Mouse (Mus musculus) cerebellum, postnatal 25 days (tissue): ENCODE measurements at regions not wholly inside any gene's neighbourhood (a gene's known extent, or its start where the extent isn't known, plus 50 kb on each side); places are given as distances from the start of the nearest gene placed in this dataset.
A peak's percentile ranks its signal among the peaks of the same experiment; 100 is the strongest.

ENCODE experiments used
- DNase-seq, 2 experiments: peaks; one replicate each; pipeline ENCODE4 v3.0.0; 2021; ENCODE audit warnings: mixed read lengths in 2 of 2

DNA sequence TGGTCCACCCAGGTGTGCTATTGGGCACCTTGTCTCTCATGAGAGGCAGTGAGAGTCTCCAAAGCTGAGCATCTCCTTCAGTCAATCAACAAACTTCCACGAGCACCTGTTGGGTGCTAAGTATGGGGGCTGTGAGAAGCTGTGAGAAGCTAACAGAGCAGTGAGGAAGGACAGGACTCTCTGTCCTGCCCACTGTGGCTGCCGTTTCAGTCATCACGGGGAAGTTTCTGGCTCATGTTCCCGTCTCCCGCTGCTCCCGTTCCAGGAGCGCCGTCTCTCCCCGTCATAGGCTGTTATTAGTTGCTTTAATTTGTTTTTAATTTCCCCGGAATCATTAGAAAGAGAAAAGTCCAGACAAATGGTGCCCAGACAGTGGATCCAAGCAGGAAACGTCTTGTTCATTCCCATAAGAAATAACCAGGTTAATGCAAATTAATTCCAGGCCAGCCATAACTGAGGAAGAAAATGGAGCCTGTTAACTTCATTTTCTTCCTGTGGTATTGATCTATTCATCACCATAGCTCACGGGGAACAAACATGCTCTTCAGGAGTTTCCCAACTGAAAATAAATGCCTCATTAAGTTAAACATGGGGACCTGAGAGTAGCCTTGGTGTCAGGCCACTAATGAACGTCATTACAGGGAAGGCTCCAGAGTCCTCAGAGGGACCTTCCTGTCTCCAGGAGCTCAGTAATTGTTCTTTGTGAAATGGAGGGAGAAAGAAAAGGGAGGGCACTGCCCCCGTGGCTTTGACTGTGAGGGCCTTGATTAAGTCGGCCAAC is 70.3 kb downstream of the Matn1 start:
- DNase-seq: no peak

DNA sequence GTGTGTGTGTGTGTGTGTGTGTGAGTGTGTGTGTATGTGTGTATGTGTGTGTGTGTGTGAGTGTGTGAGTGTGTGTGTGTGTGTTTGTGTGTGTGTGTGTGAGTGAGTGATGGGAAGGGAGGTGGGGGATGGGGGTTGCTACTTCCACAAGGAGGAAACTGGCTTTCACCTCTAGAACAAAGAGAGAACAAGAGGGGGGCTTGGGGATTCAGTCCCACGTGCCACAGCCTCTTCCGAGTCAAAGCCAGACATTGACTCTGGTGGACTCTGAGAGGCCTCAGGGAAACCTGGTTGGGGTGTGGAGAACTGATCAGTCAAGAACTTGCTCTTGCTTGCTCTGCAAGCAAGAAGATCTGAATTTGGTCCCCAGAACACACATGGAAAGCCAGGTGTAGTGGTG is 71.0 kb downstream of the Matn1 start:
- DNase-seq: no peak

DNA sequence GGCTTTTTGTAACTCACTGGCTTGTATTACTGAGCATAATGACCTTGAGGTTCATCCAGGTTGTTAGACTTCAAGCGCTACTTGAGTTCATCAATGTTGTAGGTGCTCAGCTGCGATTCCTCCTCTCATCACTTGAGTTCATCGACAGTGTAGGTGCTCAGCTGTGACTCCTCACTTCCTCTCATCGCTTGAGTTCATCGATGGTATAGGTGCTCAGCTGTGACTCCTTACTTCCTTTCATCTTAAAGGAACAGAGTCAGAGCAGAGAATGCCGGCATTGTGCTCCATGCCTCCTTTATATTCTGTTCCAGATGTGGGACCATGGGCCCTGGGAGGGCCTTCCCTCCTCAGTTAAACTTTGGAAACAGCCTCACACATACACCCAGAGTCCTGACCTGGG is 79.4 kb downstream of the Matn1 start:
- no peak for DNase-seq

DNA sequence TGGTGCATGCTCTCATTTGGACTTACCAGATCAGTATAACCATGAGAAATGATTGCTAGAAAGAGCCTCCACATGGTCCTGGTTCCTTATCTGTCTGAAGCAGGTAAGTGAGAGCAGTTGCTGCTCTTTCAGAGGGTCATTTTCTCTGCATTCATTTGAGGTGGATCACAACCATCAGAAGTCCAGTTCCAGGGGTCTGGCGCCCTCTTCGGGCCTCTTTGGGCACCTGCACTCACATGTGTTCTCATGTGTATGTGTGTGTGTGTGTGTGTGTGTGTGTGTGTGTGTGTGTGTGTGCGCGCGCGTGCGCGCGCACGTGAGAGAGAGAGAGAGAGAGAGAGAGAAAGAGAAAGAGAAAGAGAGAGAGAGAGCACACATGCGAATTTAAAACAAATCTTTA is 92.1 kb downstream of the Matn1 start:
- DNase-seq: no peak

DNA sequence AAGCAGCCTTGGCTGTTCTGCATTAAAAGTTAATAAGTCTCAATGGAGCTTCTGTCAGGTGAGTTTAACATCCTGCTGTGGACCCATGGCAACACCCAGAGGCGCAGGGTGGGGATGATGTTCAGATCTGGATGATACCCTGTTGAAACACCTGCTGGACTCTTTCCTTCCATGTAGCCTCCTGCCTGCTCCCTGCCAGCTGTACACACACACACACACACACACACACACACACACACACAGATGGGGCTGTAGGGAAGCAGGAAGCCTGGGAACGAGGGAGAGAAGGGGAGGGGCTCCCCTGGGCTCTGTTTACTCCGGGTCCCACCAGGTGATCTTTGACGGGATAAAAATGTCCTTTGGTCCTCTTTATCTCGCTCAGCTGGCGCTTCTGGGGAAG is 93.0 kb downstream of the Matn1 start:
- DNase-seq: no peak

DNA sequence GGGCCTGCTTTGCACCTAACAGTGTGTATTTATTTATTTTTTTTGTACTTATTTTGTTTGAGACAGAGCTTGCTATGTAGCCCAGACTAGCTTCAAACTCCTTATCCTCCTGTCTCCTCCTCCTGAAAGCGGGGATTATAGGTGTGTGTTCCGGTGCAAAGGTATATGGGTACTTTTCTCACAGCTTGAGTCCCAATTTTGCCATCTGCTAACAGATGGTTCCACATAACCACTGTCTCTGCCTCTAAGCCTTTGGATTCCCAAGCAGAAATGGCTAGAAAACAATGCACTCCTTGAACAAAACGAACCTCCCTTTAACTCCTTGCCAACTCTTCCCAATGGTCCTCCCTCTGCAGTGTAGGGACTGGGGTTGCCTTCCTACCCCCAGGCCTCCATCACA is 95.5 kb downstream of the Matn1 start:
- DNase-seq: peak; percentile 29 to 38

DNA sequence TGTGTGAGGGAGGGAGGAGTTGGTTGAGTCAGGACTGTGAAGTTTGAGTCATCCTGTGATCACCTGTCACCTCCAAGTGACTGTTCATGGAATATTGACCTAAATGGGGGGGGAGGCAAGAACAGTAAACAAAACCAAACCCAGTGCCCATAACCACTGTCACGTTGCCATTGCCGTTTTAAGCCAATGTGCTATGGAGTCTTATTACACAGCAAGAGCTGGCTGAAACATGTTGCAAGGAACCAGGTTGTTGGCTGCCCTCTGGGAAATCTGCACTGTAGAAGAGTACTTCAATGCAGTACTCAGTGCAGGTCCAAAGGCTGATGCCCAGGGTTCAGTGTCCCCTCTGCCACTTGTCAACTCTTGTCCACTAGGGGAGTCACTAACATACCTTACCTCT is 97.0 kb downstream of the Matn1 start:
- no peak for DNase-seq

DNA sequence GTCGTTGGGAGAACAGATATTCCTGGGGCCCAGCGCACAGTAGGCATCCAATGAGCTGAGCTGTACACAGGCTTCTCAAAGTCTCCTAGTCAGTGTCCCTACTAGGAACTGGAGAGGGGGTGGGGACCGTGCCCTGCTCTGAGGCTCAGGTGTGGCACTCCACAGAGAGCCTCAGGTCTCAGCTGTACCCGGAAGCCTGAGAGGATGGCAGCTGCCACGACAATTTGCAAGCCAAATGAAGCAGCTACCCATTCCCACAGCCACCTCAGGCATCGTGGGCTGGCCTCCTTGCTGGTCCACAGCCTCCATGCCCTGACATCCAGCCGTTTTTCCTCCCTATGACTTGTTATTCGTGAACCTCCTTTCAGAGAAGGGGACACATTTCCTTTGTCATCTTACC is 101.9 kb downstream of the Matn1 start:
- DNase-seq: peak; percentile 53 to 60

DNA sequence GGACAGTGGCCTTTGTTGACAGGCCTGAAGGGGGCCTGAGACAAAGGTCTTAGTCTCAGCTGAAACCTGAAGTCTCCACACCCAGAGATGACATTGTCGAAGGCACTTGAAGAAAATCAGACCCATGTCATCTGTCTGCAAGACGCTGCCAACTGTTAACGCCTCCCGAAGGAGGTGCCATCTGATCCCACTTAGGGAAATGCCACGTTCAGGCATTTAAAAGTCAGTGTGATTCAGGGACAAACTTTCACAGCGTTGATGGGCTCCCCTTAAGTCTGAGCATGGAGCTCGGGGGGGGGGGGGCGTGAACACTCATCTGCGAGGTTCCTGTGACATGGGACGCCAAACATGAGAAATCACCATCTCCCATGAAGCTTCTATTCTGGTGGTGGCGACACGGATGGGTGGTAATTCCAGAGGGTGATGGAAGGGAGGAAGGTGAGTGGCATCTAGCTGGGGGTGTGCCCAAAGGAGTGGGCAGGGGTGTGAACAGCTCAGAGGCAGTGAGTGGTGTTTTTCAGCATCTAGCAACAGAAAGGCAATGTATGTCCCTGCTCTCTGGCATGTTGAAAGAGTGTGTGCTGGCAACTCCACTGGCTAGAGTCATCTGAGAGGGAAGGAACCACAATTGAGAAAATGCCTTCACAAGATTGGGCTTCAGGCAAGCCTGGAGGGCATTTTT is 102.9 kb downstream of the Matn1 start:
- no peak for DNase-seq

DNA sequence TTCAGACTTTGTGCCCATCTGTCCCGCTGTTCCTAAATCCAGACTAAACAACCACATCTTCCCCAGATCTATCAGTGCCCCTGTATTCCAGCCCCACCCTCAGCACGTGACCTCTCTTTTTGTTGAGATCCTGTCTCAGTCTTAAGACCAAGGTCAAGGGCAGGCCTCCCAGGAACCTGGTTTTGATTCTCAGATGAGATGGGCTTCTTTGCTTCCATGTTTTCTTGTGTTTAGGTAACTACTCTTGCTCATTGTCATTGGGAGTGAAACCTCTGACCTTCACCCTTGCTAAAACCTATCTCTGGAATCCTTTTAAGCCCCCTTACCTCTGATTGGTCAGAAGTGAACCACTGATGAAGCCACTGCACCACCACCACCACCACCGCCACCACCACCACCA is 112.1 kb downstream of the Matn1 start:
- DNase-seq: no peak

DNA sequence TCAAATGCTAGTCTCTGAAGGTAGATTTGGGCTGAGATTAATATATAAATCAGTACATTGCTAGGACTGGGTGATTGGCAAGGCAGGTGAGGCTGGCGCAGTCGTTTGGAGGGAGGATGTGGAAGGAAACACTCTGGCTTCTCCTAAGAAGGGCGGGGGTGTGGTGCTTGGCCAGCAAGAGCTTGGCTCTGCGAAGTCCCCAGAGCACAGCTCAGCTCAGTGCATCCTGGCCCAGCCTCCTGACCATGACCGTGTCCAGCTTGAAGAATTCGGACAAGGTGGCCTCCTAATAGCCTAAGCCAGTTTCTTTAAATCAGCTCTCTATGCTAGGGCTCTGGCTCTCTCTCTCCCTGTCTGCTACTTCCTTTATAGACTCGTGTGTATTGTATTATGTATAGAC is 115.4 kb downstream of the Matn1 start:
- peak; percentile 41 to 52 for DNase-seq

DNA sequence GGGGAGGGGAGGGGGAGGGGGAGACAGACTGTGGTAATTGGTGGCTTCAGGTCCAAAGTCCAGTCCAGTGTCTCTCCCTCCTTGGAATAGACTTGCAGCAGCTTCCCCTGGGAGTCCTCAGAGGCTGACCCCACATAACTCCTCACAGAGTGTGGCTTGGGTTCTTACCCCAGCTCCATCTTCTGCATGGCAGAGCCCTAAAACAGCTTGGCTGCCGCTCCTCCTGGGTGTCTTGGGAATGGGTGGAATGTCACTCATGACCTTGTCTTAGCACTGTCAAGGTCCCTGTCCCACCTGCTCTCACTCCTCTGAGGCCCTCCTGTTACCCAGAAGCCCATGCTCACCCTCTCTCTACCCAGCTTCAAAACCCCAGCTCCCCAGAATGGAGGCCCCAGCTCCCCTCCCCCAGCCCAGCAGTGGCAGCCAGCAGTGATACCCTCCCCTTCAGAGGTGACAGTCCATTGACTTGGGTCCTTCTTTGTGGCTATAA is 116.1 kb downstream of the Matn1 start:
- no peak for DNase-seq

DNA sequence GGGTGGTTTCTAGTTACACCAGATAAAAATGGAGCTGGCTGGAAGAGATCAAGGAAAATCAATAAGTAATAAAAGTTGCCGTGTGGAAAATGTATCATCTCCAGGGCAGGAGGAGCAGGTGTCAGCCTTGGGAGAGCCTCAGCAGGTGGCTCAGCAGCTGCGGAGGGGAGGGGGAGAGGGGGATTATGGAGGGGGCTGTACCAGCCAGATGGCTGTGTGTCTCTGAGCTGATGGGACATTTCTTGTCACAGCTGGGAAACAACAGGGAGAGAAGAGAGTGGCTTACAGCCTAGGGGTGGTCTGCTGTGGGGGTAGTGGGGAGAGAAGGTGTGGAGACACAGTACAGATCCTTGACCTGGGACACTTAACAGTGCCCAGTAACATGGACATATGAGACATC is 116.5 kb downstream of the Matn1 start:
- DNase-seq: no peak

DNA sequence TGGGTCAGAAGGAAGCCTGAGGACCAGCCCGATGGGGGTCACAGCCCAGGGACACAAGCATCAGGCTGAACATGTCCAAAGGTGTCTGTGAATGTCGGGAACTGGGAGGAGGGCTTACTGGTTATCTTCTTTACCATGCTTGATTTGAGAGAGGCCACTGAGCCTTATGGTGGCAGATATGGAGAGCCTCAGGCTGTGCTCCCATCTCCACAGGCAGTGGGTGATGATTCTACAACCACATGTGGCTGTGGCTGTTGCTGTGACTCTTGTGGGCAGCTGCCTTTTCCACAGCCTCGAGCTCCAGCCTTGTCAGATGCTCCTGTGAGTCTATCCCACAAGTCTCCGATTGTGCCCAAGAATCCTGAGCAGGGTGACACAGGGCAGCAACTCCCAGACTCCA is 118.4 kb downstream of the Matn1 start:
- DNase-seq: no peak

DNA sequence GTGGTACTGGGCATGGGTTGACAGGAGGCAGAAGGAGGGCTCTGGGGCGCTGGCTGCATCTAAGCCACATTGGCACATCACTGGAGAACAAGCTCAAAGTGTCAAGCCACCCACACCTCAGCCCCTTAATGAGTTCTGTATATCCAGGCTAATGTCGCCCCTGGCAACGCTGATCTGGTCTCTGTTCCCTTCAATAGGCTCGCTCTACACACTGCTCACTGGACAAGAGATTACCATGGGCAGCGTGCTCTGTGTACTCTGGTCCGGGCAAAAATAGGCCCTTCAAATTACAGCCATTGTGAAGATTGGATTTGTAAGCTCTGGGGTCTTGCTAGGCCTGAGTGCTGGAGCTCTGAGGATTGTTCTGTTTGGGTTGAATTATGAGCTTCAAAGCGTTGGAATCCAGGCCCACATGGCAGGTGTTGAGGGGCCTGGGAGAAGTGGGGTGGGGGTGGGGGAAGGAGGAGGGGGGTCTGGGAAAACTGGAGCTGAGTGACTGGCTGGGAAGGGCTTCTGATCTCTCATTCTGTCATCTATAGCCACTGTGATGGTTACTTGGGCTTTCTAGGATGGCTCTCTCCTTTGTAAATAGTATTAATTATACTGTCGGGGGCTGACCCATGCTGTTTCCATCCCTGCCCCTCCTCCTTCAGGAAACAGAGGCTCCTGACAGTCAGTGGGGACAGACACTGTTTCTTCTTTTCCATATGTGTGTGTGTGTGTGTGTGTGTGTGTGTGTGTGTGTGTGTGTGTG is 122.2 kb downstream of the Matn1 start:
- DNase-seq: no peak

DNA sequence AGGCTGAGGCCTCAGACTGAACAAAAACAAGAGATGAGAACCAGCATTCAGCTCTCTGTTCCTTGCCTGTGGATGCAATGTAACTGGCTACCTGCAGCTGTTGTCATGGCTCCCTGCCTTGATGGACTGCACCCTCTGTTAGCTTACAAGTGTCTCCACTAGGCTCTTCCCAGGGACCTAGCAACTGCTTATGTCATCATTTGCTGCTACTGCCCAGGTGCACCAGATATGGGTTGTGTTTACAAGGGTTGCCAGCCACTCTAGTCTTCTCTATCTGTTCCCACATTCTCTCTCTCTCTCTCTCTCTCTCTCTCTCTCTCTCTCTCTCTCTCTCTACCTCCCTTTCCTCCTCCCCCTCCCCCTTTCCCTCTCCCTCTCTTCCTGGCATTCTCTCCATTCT is 126.4 kb downstream of the Matn1 start:
- no peak for DNase-seq

DNA sequence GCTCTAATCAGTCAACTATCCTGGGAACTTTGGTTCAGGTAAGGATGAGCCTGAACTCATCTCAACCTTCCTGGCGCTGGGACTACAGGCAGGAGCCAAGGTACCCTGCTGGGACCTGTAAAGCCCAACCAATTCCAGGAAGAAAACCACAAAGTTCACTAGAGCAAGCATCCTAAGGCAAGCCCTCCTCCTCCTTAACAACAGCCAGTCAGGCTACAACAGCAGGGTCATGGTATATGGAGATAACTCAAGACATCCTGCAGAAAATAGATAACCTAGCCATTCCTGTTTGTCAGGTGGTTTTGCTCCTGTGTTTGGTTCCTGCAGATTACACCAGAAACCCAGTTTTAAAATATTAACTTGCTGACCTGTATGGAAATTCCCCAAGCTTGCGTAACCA is 128.4 kb downstream of the Matn1 start:
- no peak for DNase-seq

DNA sequence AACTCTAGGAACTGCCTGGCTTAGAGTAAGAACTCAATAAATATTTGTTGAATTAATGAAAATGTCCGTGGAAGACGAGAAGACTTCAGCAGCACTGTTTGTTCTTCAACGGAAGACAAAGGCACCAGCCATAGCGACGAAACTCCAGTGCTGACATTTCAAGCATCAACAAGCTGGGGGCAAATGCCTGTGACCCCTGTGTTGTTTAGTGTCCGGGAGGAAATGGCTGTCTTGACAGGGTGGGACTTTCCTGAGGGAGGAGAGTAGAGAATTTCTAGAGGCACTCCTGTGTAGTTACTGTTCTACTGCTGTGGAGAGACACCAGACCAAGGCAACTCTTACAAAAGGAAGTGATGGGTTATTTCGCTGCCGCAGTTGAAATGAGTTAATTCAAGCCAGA is 129.2 kb downstream of the Matn1 start:
- no peak for DNase-seq

DNA sequence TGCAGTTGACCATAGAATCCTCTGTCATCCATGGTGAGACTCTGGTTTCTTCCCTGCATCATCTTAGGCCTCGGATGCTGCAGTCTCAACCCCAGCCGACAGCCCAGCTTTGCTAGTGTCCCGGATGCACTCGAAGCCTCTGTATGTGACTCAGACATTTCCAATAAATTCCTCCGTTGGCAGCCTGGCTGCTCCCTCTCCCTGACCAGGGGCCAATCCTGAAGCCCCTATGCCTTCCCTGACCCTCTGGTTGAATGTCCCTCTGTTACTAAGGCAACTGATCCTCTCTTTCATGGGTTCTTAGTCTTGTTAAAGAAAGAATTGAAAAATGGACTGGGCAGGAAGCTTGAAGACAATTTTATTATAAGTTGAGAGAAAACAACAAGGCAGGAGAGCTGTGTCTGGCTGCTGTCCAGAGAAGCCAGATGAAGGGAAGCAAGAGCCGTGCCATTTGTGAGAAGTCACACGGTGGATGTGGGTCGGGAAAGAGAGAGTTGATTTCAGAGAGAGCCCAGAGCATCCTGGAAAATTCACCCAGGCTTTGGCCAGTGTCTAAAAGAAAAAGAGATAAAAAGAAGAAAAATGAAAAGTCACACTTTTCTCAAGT is 131.2 kb downstream of the Matn1 start:
- DNase-seq: peak in 1 of 2 experiments; percentile 47

DNA sequence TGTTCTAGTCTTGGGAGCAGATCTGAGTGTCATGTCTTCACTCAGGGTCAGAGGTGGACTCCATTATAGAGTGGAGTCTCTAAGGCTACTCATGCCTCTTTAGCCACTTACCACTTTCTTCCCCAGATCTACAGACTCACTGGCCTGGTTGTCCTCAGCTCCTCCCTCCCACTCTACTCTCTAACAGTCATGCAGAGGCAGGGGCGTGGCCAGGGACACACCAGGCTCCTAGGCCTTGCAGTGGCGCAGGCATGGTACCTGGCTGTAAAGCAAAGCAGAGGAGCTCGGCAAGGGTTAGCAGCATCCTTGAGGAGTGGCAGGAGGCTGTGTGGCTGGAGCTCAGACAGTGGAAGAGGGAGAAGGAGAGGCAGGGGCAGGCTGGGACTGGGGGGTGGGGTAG is 132.4 kb downstream of the Matn1 start:
- no peak for DNase-seq

DNA sequence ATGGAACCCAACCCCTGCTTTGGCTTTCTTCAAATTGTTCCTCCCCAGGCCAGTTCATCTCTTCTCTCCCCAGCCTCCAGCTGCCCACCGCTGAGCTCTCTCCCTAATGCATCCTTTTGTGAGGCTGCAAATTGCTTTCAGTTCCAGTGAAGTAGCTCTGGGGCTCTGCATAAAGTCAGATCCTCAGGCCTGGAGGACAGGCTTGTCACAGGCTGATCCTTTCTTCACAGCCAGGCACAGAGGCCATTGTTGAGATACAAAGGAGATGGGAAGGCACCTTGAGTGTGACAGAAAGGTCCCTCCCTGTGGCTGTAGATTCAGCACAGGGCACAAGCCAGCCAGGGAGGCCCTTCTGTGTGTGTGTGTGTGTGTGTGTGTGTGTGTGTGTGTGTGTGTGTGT is 135.9 kb downstream of the Matn1 start:
- DNase-seq: no peak

DNA sequence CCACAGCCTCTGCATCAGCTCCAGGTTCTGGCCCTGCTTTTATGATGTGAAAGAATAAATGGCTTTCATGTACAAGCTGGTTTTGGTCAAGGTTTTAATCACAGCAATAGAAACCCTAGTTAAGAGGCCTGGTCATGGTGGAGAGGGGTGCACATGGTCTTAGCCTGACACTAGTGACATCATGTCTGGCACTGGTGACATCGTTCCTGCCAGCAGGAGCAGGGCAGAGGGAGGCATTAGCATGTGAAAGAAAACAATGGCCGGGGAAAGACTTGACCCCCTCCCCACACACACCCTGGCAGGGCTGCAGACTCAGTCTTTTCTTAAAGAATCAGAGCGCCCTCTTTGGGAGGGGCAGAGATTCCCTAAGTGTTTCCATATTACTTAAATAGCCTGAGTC is 139.2 kb downstream of the Matn1 start:
- no peak for DNase-seq

DNA sequence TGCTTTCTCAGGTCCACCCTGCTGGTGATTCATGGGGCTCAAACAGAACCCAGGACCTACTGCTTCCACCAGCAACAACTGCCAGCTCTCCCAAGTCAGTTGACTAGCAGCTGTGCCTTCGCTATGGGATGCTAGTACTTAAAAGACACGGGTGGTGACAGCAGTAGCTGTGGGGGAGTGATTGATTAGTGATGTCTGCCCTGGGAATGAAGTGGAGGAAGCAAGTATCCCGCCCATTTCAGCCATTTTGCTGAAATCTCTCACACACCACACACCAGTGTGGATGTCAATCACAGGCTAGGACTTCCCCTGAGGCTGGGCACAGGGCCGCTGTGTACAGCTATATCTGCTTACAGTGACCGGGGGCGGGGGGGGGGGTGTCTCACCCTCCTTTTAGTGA is 153.2 kb downstream of the Matn1 start:
- DNase-seq: no peak
